In the genomic region with DNA sequence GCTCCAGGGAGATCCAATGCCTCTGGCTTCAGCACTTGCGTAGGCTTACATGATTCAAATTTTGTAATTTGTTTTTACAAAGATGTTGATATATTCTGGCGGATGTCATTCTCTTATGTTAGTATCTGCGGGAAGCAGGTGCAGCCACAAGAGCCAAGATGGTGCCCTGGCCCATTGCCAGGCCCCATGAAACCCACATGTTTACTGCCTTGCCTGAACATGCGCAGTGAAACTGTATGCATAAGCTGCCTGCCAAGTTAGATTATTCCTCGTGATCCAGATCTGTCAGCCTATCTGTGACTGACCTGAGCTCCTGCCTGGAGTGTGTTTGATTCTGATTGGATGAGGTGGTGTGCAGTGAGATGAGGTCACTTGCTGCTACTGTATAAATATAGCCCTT, we compare ENCODE assay signal across 21 mouse cellular contexts.
DNase-seq lines count a peak whose midpoint lies in the region; ATAC-seq and TF ChIP-seq lines count a peak whose summit lies in the region.
"Had no signal": no experiment of that assay in that cellular context is flagged by ENCODE, and none has a peak within 500 bp of the region (broad histone marks: within the 10 kb centered on the region; RNA-seq: fewer than 3 reads in every experiment).

No protein-coding gene starts in this region.

- H3K9ac ChIP-seq in forebrain, embryonic 15.5 days (replicated peaks), result no peak overlapping the region
- H3K9ac ChIP-seq in forebrain, embryonic 12.5 days, result no peak overlapping the region
- H3K9ac ChIP-seq: hindbrain, embryonic 14.5 days; liver, embryonic 12.5 days; lung, embryonic 14.5 days; midbrain, embryonic 13.5 days had no signal

- DNase-seq in right cerebral cortex, postnatal 10 days (ENCODE audit: low spot score in 2 of 2), result peak; percentile 24 to 28
- no peak for DNase-seq in right cerebral cortex, postnatal 25 days
- DNase-seq in layer of hippocampus, adult 2 months (ENCODE audit: low spot score in 2 of 2), result peak; percentile 50 to 52
- no peak for DNase-seq in spleen, postnatal 36 days (ENCODE audit: low spot score in 2 of 2)
- DNase-seq in gastrocnemius, postnatal 36 days, result no peak
- DNase-seq: adrenal gland, postnatal 14 days; cerebellum, adult 9-10 months; gastrocnemius, postnatal 14 days; heart, postnatal 14 days; lung, embryonic 14.5 days; lung, postnatal 4 days had no signal

- H3K4me1 ChIP-seq in forebrain, embryonic 15.5 days, result no peaks in the 10 kb centered on the region
- H3K4me1 ChIP-seq in forebrain, embryonic 12.5 days, result peaks cover 2% of the 10 kb centered on the region; the same call in 1 of the 2 replicates
- H3K4me1 ChIP-seq: heart, embryonic 10.5 days; liver, embryonic 12.5 days; midbrain, embryonic 13.5 days had no signal

- H3K4me2 ChIP-seq in forebrain, embryonic 15.5 days (replicated peaks), result no peak overlapping the region
- no peak overlapping the region for H3K4me2 ChIP-seq in forebrain, embryonic 12.5 days
- H3K4me2 ChIP-seq: hindbrain, embryonic 14.5 days; liver, embryonic 12.5 days; lung, embryonic 14.5 days; midbrain, embryonic 13.5 days had no signal

- peak; percentile 81 for ATAC-seq in forebrain, embryonic 15.5 days (replicated peaks)
- no peak for ATAC-seq in forebrain, embryonic 12.5 days (ENCODE audit: low FRiP score)
- ATAC-seq: activated CD4-positive, CD25-positive, alpha-beta regulatory T cell, adult 4 months; intestine, embryonic 16.5 days; liver, embryonic 12.5 days; midbrain, embryonic 13.5 days; Patski had no signal

- TF ChIP-seq CTCF in layer of hippocampus, adult 2 months (conservative IDR thresholded peaks at IDR 0.05), result no peak

- intact Hi-C loops in gastrocnemius, postnatal 36 days (cut with DNase I), result no loop called here

- no peaks in the 10 kb centered on the region for H3K36me3 ChIP-seq in forebrain, embryonic 15.5 days
- no peaks in the 10 kb centered on the region for H3K36me3 ChIP-seq in forebrain, embryonic 12.5 days (replicated peaks)
- H3K36me3 ChIP-seq: heart, embryonic 10.5 days; liver, embryonic 12.5 days; midbrain, embryonic 13.5 days had no signal

- 63% methylated on average over 5 of the region's 5 CpGs for WGBS in forebrain, embryonic 15.5 days
- 81% methylated on average over 5 of the region's 5 CpGs for WGBS in forebrain, embryonic 12.5 days

- 0 out of 2 replicates have a peak overlapping the region, but pooled peaks have one; percentile 20 for H3K27ac ChIP-seq in forebrain, embryonic 15.5 days (replicated peaks)
- H3K27ac ChIP-seq in forebrain, embryonic 12.5 days, result no peak overlapping the region
- H3K27ac ChIP-seq in layer of hippocampus, adult 2 months, result no peak overlapping the region
- H3K27ac ChIP-seq: heart, embryonic 10.5 days; hindbrain, embryonic 14.5 days; kidney, postnatal 0 days; liver, embryonic 12.5 days; midbrain, embryonic 13.5 days had no signal

- H3K9me3 ChIP-seq in forebrain, embryonic 15.5 days, result no peaks in the 10 kb centered on the region
- H3K9me3 ChIP-seq in forebrain, embryonic 12.5 days, result no peaks in the 10 kb centered on the region
- H3K9me3 ChIP-seq: heart, embryonic 10.5 days; liver, embryonic 12.5 days; midbrain, embryonic 13.5 days had no signal

- no peak overlapping the region for H3K4me3 ChIP-seq in forebrain, embryonic 15.5 days
- no peak overlapping the region for H3K4me3 ChIP-seq in forebrain, embryonic 12.5 days (replicated peaks)
- H3K4me3 ChIP-seq in layer of hippocampus, adult 2 months, result no peak overlapping the region
- H3K4me3 ChIP-seq: heart, embryonic 10.5 days; liver, embryonic 12.5 days; midbrain, embryonic 13.5 days had no signal

- H3K27me3 ChIP-seq in forebrain, embryonic 15.5 days, result no peaks in the 10 kb centered on the region
- H3K27me3 ChIP-seq in forebrain, embryonic 12.5 days, result no peaks in the 10 kb centered on the region
- H3K27me3 ChIP-seq: liver, embryonic 12.5 days; midbrain, embryonic 13.5 days; Patski had no signal

Comparison
In these comparisons a context has a peak if more than half of its experiments do, and no peak if none do; other contexts are left out.
1. DNase-seq: peak in right cerebral cortex, postnatal 10 days (2 of 2) and layer of hippocampus, adult 2 months (2 of 2); none in right cerebral cortex, postnatal 25 days (single experiment), spleen, postnatal 36 days (0 of 2) and gastrocnemius, postnatal 36 days (0 of 2).